Comparison of ENCODE assay signal across 8 mouse cellular contexts in genomic region chr13:60738429-60738828, GRCm38 (mm10). TPM values are rescaled to one million over a fixed set of nuclear protein-coding genes. Genes with fewer than 3 reads are reported as not detected.
DNase-seq lines count a peak whose midpoint lies in the region; ATAC-seq and TF ChIP-seq lines count a peak whose summit lies in the region.

No protein-coding gene starts in this region.

- peaks cover 24% of the 10 kb centered on the region for H3K36me3 ChIP-seq in intestine, embryonic 14.5 days (ENCODE audit: control insufficient read depth, insufficient read depth, low read length)
- peaks cover 44% of the 10 kb centered on the region for H3K36me3 ChIP-seq in midbrain, postnatal 0 days (ENCODE audit: insufficient read depth, low read length)

- TF ChIP-seq CTCF in midbrain, postnatal 0 days (IDR thresholded peaks at IDR 0.05), result peak; percentile 87

- H3K4me3 ChIP-seq in intestine, embryonic 14.5 days (ENCODE audit: low read depth, low read length), result peak overlapping the region; percentile 13
- no peak overlapping the region for H3K4me3 ChIP-seq in midbrain, postnatal 0 days (ENCODE audit: low read depth, low read length)

- H3K9me3 ChIP-seq in intestine, embryonic 14.5 days (ENCODE audit: control insufficient read depth, low read length), result no peaks in the 10 kb centered on the region
- H3K9me3 ChIP-seq in midbrain, postnatal 0 days (ENCODE audit: low read length), result no peaks in the 10 kb centered on the region

- peak overlapping the region; percentile 45 for H3K4me2 ChIP-seq in intestine, embryonic 14.5 days (ENCODE audit: low read length)
- H3K4me2 ChIP-seq in midbrain, postnatal 0 days (ENCODE audit: low read depth, low read length, poor library complexity, severe bottlenecking), result no peak overlapping the region

- no peak overlapping the region for H3K9ac ChIP-seq in intestine, embryonic 14.5 days (ENCODE audit: low read length)
- no peak overlapping the region for H3K9ac ChIP-seq in midbrain, postnatal 0 days (replicated peaks; ENCODE audit: low read length, poor library complexity, severe bottlenecking)

- peaks cover 16% of the 10 kb centered on the region for H3K4me1 ChIP-seq in intestine, embryonic 14.5 days (replicated peaks; ENCODE audit: control insufficient read depth, insufficient read depth, low read length)
- no peaks in the 10 kb centered on the region for H3K4me1 ChIP-seq in midbrain, postnatal 0 days (ENCODE audit: insufficient read depth, low read length)

- H3K27me3 ChIP-seq in intestine, embryonic 14.5 days (replicated peaks; ENCODE audit: control insufficient read depth, insufficient read depth, low read length), result no peaks in the 10 kb centered on the region
- H3K27me3 ChIP-seq in midbrain, postnatal 0 days (ENCODE audit: insufficient read depth, low read length), result no peaks in the 10 kb centered on the region

- WGBS in intestine, embryonic 14.5 days, result 15% methylated on average over 9 of the region's 9 CpGs
- 15% methylated on average over 9 of the region's 9 CpGs for WGBS in midbrain, postnatal 0 days

- DNase-seq in 3134 (ENCODE audit: extremely low read depth, insufficient read length, low spot score) (peak; percentile 38), liver (peak; percentile 82)
- peak; percentile 48 for DNase-seq in adrenal gland, adult 8-10 months
- peak; percentile 86 for DNase-seq in embryo, embryonic 11 days
- DNase-seq in gastrocnemius, postnatal 36 days, result peak; percentile 51 to 69
- DNase-seq in intestine, embryonic 14.5 days (ENCODE audit: low spot score), result peak; percentile 89
- peak; percentile 90 for DNase-seq in midbrain, postnatal 0 days (ENCODE audit: low spot score)
- DNase-seq in spleen, postnatal 36 days (ENCODE audit: low spot score in 2 of 2), result peak; percentile 40 to 58

- peak; percentile 64 for ATAC-seq in intestine, embryonic 14.5 days (replicated peaks; ENCODE audit: low FRiP score, low TSS enrichment, low read depth)
- ATAC-seq in midbrain, postnatal 0 days (ENCODE audit: low FRiP score), result peak; percentile 69

- intact Hi-C loops in gastrocnemius, postnatal 36 days (cut with DNase I), result loop anchor here (2.0 to 5.0 kb wide), 2 partner anchors 51 to 136 kb away; no protein-coding TSS in a partner anchor

- H3K27ac ChIP-seq in intestine, embryonic 14.5 days (ENCODE audit: low read depth), result peak overlapping the region; percentile 76
- peak overlapping the region; percentile 47; the same call in 1 of the 2 replicates for H3K27ac ChIP-seq in midbrain, postnatal 0 days (ENCODE audit: low read depth, low read length)

RNA-seq across cellular contexts. Expression of gene BC051665, which starts 47.7 kb away (rescaled TPM):
- total RNA-seq in adrenal gland, adult 8-10 months (2022), result not detected
- total RNA-seq in gastrocnemius, postnatal 36 days (2021), result not detected
- not detected in 2 replicates for polyA plus RNA-seq in intestine, embryonic 14.5 days (2014; fragmentation: Nextera tagmentation; extraction: Ambion mirVana)
- not detected in 2 replicates for total RNA-seq in midbrain, postnatal 0 days (2014; rRNA removed)
- polyA plus RNA-seq in midbrain, postnatal 0 days (2015; fragmentation: Nextera tagmentation; extraction: Ambion mirVana), result not detected in 2 replicates

Comparison
In these comparisons a context has a peak if more than half of its experiments do, and no peak if none do; other contexts are left out.
1. DNase-seq: peak in every context shown above with its lines; median percentile 90 in midbrain, postnatal 0 days; 89 in intestine, embryonic 14.5 days; 86 in embryo, embryonic 11 days; 82 in liver; 60 in gastrocnemius, postnatal 36 days; 49 in spleen, postnatal 36 days; 48 in adrenal gland, adult 8-10 months; 38 in 3134.